ENCODE assay signal across 8 mouse cellular contexts in genomic region chr10:125786880-125787337, GRCm38 (mm10).
DNase-seq lines count a peak whose midpoint lies in the region; ATAC-seq and TF ChIP-seq lines count a peak whose summit lies in the region.

No protein-coding gene starts in this region.

- peak overlapping the region; percentile 29 for H3K4me2 ChIP-seq in limb, embryonic 11.5 days (ENCODE audit: low read depth, severe bottlenecking)
- peak overlapping the region; percentile 56 for H3K4me2 ChIP-seq in neural tube, embryonic 14.5 days (ENCODE audit: low read depth, low read length)

- no peak for TF ChIP-seq CTCF in E14TG2a.4 (conservative IDR thresholded peaks at IDR 0.05; ENCODE audit: low read length)
- TF ChIP-seq CTCF in embryonic fibroblast, embryonic 13.5 days (IDR thresholded peaks at IDR 0.05; ENCODE audit: borderline replicate concordance, insufficient read depth, low read length), result no peak

- peak; percentile 92 for ATAC-seq in limb, embryonic 11.5 days (ENCODE audit: insufficient number of reproducible peaks, low FRiP score, low TSS enrichment, low read depth)
- ATAC-seq in neural tube, embryonic 14.5 days (ENCODE audit: low read depth), result peak; percentile 78; the same call in 1 of the 2 replicates
- no peak for ATAC-seq in inflammation-experienced regulatory T-cells, adult 6 months

- H3K4me1 ChIP-seq in E14TG2a.4 (replicated peaks; ENCODE audit: low read depth, low read length), result peaks cover 12% of the 10 kb centered on the region; the same call in 1 of the 2 replicates
- H3K4me1 ChIP-seq in embryonic fibroblast, embryonic 13.5 days (ENCODE audit: control insufficient read depth, insufficient read depth, low read length), result peaks cover 17% of the 10 kb centered on the region
- H3K4me1 ChIP-seq in limb, embryonic 11.5 days (ENCODE audit: control insufficient read depth, insufficient read depth, low read length), result peaks cover 26% of the 10 kb centered on the region
- H3K4me1 ChIP-seq in neural tube, embryonic 14.5 days (ENCODE audit: control insufficient read depth, insufficient read depth, low read length), result peaks cover 20% of the 10 kb centered on the region

- DNase-seq in gastrocnemius, postnatal 10 days, result peak; percentile 21
- no peak for DNase-seq in gastrocnemius, adult 8-10 months (ENCODE audit: low spot score in 2 of 2)
- peak; percentile 81 for DNase-seq in limb, embryonic 11.5 days (ENCODE audit: low spot score)
- no peak for DNase-seq in left cerebral cortex, adult 11 months (ENCODE audit: low spot score)

- H3K36me3 ChIP-seq in E14TG2a.4 (ENCODE audit: insufficient read depth, low read length), result no peaks in the 10 kb centered on the region
- no peaks in the 10 kb centered on the region for H3K36me3 ChIP-seq in limb, embryonic 11.5 days (ENCODE audit: control insufficient read depth, insufficient read depth, low read length)
- H3K36me3 ChIP-seq in neural tube, embryonic 14.5 days (ENCODE audit: control insufficient read depth, insufficient read depth, low read length), result no peaks in the 10 kb centered on the region

- H3K9ac ChIP-seq in limb, embryonic 11.5 days (ENCODE audit: low read length), result peak overlapping the region; percentile 23; the same call in 1 of the 2 replicates
- 0 out of 2 replicates have a peak overlapping the region, but pooled peaks have one; percentile 3 for H3K9ac ChIP-seq in neural tube, embryonic 14.5 days (replicated peaks; ENCODE audit: low read depth, low read length)

- no peaks in the 10 kb centered on the region for H3K9me3 ChIP-seq in E14TG2a.4 (ENCODE audit: low read length)
- no peaks in the 10 kb centered on the region for H3K9me3 ChIP-seq in limb, embryonic 11.5 days (ENCODE audit: control insufficient read depth, low read length)
- no peaks in the 10 kb centered on the region for H3K9me3 ChIP-seq in neural tube, embryonic 14.5 days (ENCODE audit: control insufficient read depth, low read length)

- peaks cover 6% of the 10 kb centered on the region; the same call in 1 of the 2 replicates for H3K27me3 ChIP-seq in E14TG2a.4 (ENCODE audit: insufficient read depth, low read length)
- no peaks in the 10 kb centered on the region for H3K27me3 ChIP-seq in limb, embryonic 11.5 days (ENCODE audit: control insufficient read depth, insufficient read depth, low read length)
- H3K27me3 ChIP-seq in neural tube, embryonic 14.5 days (ENCODE audit: control insufficient read depth, insufficient read depth, low read length), result no peaks in the 10 kb centered on the region

- H3K27ac ChIP-seq in embryonic fibroblast, embryonic 13.5 days (ENCODE audit: insufficient read depth, low read length), result peak overlapping the region; percentile 94
- H3K27ac ChIP-seq in limb, embryonic 11.5 days (replicated peaks; ENCODE audit: low read depth, low read length), result peak overlapping the region; percentile 75
- no peak overlapping the region for H3K27ac ChIP-seq in neural tube, embryonic 14.5 days (ENCODE audit: low read depth, low read length)

- 0 out of 2 replicates have a peak, but pooled peaks have one; percentile 21 for TF ChIP-seq POLR2A in embryonic fibroblast, embryonic 13.5 days (IDR thresholded peaks at IDR 0.05; ENCODE audit: low read depth, low read length)

- 0 out of 2 replicates have a peak overlapping the region, but pooled peaks have one; percentile 20 for H3K4me3 ChIP-seq in E14TG2a.4 (replicated peaks; ENCODE audit: low read length)
- 0 out of 2 replicates have a peak overlapping the region, but pooled peaks have one; percentile 1 for H3K4me3 ChIP-seq in embryonic fibroblast, embryonic 13.5 days (ENCODE audit: insufficient read depth, low read length)
- no peak overlapping the region for H3K4me3 ChIP-seq in limb, embryonic 11.5 days (ENCODE audit: low read depth, low read length)
- H3K4me3 ChIP-seq in neural tube, embryonic 14.5 days (ENCODE audit: low read depth, low read length), result peak overlapping the region; percentile 19; the same call in 1 of the 2 replicates

- under 1% methylated on average over 17 of the region's 17 CpGs for WGBS in limb, embryonic 11.5 days
- WGBS in neural tube, embryonic 14.5 days, result under 1% methylated on average over 17 of the region's 17 CpGs

Comparison
In these comparisons a context has a peak if more than half of its experiments do, and no peak if none do; other contexts are left out.
1. DNase-seq: peak in gastrocnemius, postnatal 10 days (single experiment) and limb, embryonic 11.5 days (single experiment); none in gastrocnemius, adult 8-10 months (0 of 2) and left cerebral cortex, adult 11 months (single experiment).